ENCODE assay signal across 10 mouse cellular contexts in the genomic region with DNA sequence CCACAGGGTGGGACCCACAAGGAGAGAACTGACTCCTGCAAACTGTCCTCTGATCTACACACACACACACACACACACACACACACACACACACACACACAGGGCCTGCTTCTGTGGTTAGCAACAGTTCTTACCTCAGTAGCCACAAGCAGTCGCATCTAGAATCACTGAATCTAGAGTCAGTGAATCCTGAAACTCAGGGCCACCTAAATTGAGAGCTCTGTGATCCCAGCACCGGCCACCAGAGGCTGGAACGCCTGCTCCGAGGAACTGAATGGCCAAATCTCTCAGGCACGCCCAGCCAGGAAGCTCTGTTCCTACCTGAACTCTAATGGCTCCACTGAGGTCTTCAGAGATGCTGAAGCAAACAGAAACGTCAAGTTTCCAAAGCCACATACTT. TPM values are rescaled to one million over a fixed set of nuclear protein-coding genes. Genes with fewer than 3 reads are reported as not detected.
A peak's percentile ranks its signal among the peaks of the same experiment; 100 is the strongest.
DNase-seq lines count a peak whose midpoint lies in the region; ATAC-seq and TF ChIP-seq lines count a peak whose summit lies in the region.
"Had no signal": no experiment of that assay in that cellular context is flagged by ENCODE, and none has a peak within 500 bp of the region (broad histone marks: within the 10 kb centered on the region; RNA-seq: fewer than 3 reads in every experiment).

No protein-coding gene starts in this region.

- no peak for ATAC-seq in kidney, embryonic 16.5 days (ENCODE audit: low FRiP score, low TSS enrichment)
- peak; percentile 75 for ATAC-seq in megakaryocyte progenitor cell, adult 5-6 weeks (replicated peaks; ENCODE audit: poor library complexity)

- H3K36me3 ChIP-seq in kidney, adult 2 months (ENCODE audit: control insufficient read depth, insufficient read depth, low read length): no peaks in the 10 kb centered on the region
- H3K36me3 ChIP-seq in kidney, embryonic 16.5 days (ENCODE audit: insufficient read depth, low read length): no peaks in the 10 kb centered on the region
- H3K36me3 ChIP-seq in ES-Bruce4 (ENCODE audit: control insufficient read depth, insufficient read depth, low read length, poor library complexity, severe bottlenecking): no peaks in the 10 kb centered on the region
- H3K36me3 ChIP-seq in heart, embryonic 10.5 days: no peaks in the 10 kb centered on the region
- H3K36me3 ChIP-seq: embryonic facial prominence, embryonic 12.5 days; limb, embryonic 15.5 days had no signal

- H3K4me2 ChIP-seq in kidney, embryonic 16.5 days (replicated peaks; ENCODE audit: low read depth, low read length): no peak overlapping the region
- H3K4me2 ChIP-seq: embryonic facial prominence, embryonic 12.5 days; limb, embryonic 15.5 days had no signal

- no peak; the same call in 1 of the 2 replicates for TF ChIP-seq CTCF in kidney, adult 2 months (conservative IDR thresholded peaks at IDR 0.05; ENCODE audit: insufficient read depth, insufficient read length, low read depth, low read length)
- peak; percentile 4 for TF ChIP-seq CTCF in ES-Bruce4 (IDR thresholded peaks at IDR 0.05; ENCODE audit: low read depth, low read length)

- no peak overlapping the region for H3K9ac ChIP-seq in kidney, embryonic 16.5 days (replicated peaks; ENCODE audit: low read length)
- no peak overlapping the region for H3K9ac ChIP-seq in ES-Bruce4 (ENCODE audit: low read depth, poor library complexity, severe bottlenecking)
- H3K9ac ChIP-seq: embryonic facial prominence, embryonic 12.5 days; limb, embryonic 15.5 days had no signal

- peak; percentile 44 for DNase-seq in kidney, adult 2 months
- DNase-seq in c-Kit-positive CD71-negative TER-119-negative erythroid progenitor cells, embryonic 14.5 days (ENCODE audit: low read depth): peak; percentile 58
- DNase-seq in layer of hippocampus, adult 8-10 months (ENCODE audit: low spot score in 2 of 2): no peak
- no peak for DNase-seq in left cerebral cortex, adult 9 months (ENCODE audit: low spot score in 2 of 2)
- no peak for DNase-seq in heart, embryonic 10.5 days (ENCODE audit: low spot score)

- 0 out of 2 replicates have a peak, but pooled peaks cover 3% of the 10 kb centered on the region for H3K9me3 ChIP-seq in kidney, embryonic 16.5 days (ENCODE audit: low read length)
- no peaks in the 10 kb centered on the region for H3K9me3 ChIP-seq in ES-Bruce4 (replicated peaks; ENCODE audit: control insufficient read depth, insufficient read depth, low read length, poor library complexity, severe bottlenecking)
- H3K9me3 ChIP-seq in heart, embryonic 10.5 days: no peaks in the 10 kb centered on the region
- H3K9me3 ChIP-seq: embryonic facial prominence, embryonic 12.5 days; limb, embryonic 15.5 days had no signal

- H3K4me1 ChIP-seq in kidney, adult 2 months (ENCODE audit: control insufficient read depth, insufficient read depth, low read length): no peaks in the 10 kb centered on the region
- peaks cover 6% of the 10 kb centered on the region for H3K4me1 ChIP-seq in kidney, embryonic 16.5 days (ENCODE audit: insufficient read depth, low read length)
- no peaks in the 10 kb centered on the region for H3K4me1 ChIP-seq in ES-Bruce4 (ENCODE audit: control insufficient read depth, insufficient read depth, low read length)
- H3K4me1 ChIP-seq in heart, embryonic 10.5 days: peaks cover 1% of the 10 kb centered on the region
- H3K4me1 ChIP-seq: embryonic facial prominence, embryonic 12.5 days; limb, embryonic 15.5 days had no signal

- no peaks in the 10 kb centered on the region for H3K27me3 ChIP-seq in kidney, adult 2 months (replicated peaks; ENCODE audit: control insufficient read depth, insufficient read depth, low read length)
- no peaks in the 10 kb centered on the region for H3K27me3 ChIP-seq in kidney, embryonic 16.5 days (ENCODE audit: insufficient read depth, low read length)
- H3K27me3 ChIP-seq in ES-Bruce4 (ENCODE audit: control insufficient read depth, insufficient read depth, low read length, poor library complexity, severe bottlenecking): no peaks in the 10 kb centered on the region
- H3K27me3 ChIP-seq in heart, embryonic 10.5 days (ENCODE audit: insufficient read depth, poor library complexity, severe bottlenecking): no peaks in the 10 kb centered on the region
- H3K27me3 ChIP-seq: embryonic facial prominence, embryonic 12.5 days; limb, embryonic 15.5 days had no signal

- 37% methylated on average over 6 of the region's 6 CpGs for WGBS in kidney, adult 2 months
- WGBS in kidney, embryonic 16.5 days: 33% methylated on average over 6 of the region's 6 CpGs
- 30% methylated on average over 6 of the region's 6 CpGs for WGBS in heart, embryonic 10.5 days

- no peak for TF ChIP-seq EP300 in ES-Bruce4 (IDR thresholded peaks at IDR 0.05; ENCODE audit: insufficient read depth, low read depth, low read length)

- no peak for TF ChIP-seq POLR2A in kidney, adult 2 months (IDR thresholded peaks at IDR 0.05; ENCODE audit: low read depth, low read length)
- TF ChIP-seq POLR2A in ES-Bruce4 (IDR thresholded peaks at IDR 0.05; ENCODE audit: insufficient read depth, low read length): no peak

- no peak overlapping the region for H3K4me3 ChIP-seq in kidney, adult 2 months (ENCODE audit: insufficient read depth, low read depth, low read length)
- no peak overlapping the region for H3K4me3 ChIP-seq in kidney, embryonic 16.5 days (ENCODE audit: low read length)
- no peak overlapping the region for H3K4me3 ChIP-seq in ES-Bruce4 (ENCODE audit: low read depth, low read length)
- no peak overlapping the region for H3K4me3 ChIP-seq in heart, embryonic 10.5 days
- H3K4me3 ChIP-seq: embryonic facial prominence, embryonic 12.5 days; limb, embryonic 15.5 days had no signal

- no peak overlapping the region for H3K27ac ChIP-seq in kidney, adult 2 months (ENCODE audit: insufficient read depth, low read depth, low read length)
- H3K27ac ChIP-seq in kidney, embryonic 16.5 days (ENCODE audit: low read length): no peak overlapping the region
- no peak overlapping the region for H3K27ac ChIP-seq in ES-Bruce4 (ENCODE audit: insufficient read depth, low read length)
- no peak overlapping the region for H3K27ac ChIP-seq in heart, embryonic 10.5 days
- H3K27ac ChIP-seq: embryonic facial prominence, embryonic 12.5 days; limb, embryonic 15.5 days had no signal

RNA-seq across cellular contexts. Expression of a gene that starts 57.6 kb away (rescaled TPM):
- 26.3 and 28.4 TPM in 2 replicates for polyA plus RNA-seq in kidney, adult 2 months (2012; rRNA removed)
- polyA plus RNA-seq in kidney, embryonic 16.5 days (2015; fragmentation: Nextera tagmentation; extraction: Ambion mirVana): 33.5 and 40.4 TPM in 2 replicates
- 31.3 and 35.5 TPM in 2 replicates for polyA plus RNA-seq in ES-Bruce4 (2011; ENCODE audit: insufficient read depth, insufficient read length, low read depth, missing spikeins)
- 28.1 and 41.7 TPM in 2 replicates for total RNA-seq in megakaryocyte progenitor cell, adult 5-6 weeks (2015)
- 24.6 and 33.1 TPM in 2 replicates for total RNA-seq in megakaryocyte progenitor cell, adult 5-6 weeks (2017)
- total RNA-seq in layer of hippocampus, adult 8-10 months (2022): 10 to 100 TPM in 1 of 4 experiments, 1 to 10 TPM in 3; 4.9 to 11.0 (median 7.3) TPM
- 13.2 and 16.8 TPM in 2 replicates for polyA plus RNA-seq in heart, embryonic 10.5 days (2016; fragmentation: Nextera tagmentation; extraction: Ambion mirVana)

RNA-seq across cellular contexts. Expression of a gene that starts 59.2 kb away (rescaled TPM):
- 45.3 and 45.7 TPM in 2 replicates for polyA plus RNA-seq in kidney, adult 2 months (2012; rRNA removed)
- polyA plus RNA-seq in kidney, embryonic 16.5 days (2015; fragmentation: Nextera tagmentation; extraction: Ambion mirVana): 52.7 and 56.9 TPM in 2 replicates
- 46.8 and 47.4 TPM in 2 replicates for polyA plus RNA-seq in ES-Bruce4 (2011; ENCODE audit: insufficient read depth, insufficient read length, low read depth, missing spikeins)
- 52.9 and 58.3 TPM in 2 replicates for total RNA-seq in megakaryocyte progenitor cell, adult 5-6 weeks (2015)
- total RNA-seq in megakaryocyte progenitor cell, adult 5-6 weeks (2017): 65.1 and 74.4 TPM in 2 replicates
- total RNA-seq in layer of hippocampus, adult 8-10 months (2022): 100 to 1,000 TPM; 124 to 142 (median 137) TPM
- 66.2 and 71.7 TPM in 2 replicates for polyA plus RNA-seq in heart, embryonic 10.5 days (2016; fragmentation: Nextera tagmentation; extraction: Ambion mirVana)

RNA-seq across cellular contexts. Expression of a gene that starts 59.4 kb away (rescaled TPM):
- 91.2 and 109 TPM in 2 replicates for polyA plus RNA-seq in kidney, adult 2 months (2012; rRNA removed)
- polyA plus RNA-seq in kidney, embryonic 16.5 days (2015; fragmentation: Nextera tagmentation; extraction: Ambion mirVana): 107 and 108 TPM in 2 replicates
- polyA plus RNA-seq in ES-Bruce4 (2011; ENCODE audit: insufficient read depth, insufficient read length, low read depth, missing spikeins): 59.8 and 61.6 TPM in 2 replicates
- total RNA-seq in megakaryocyte progenitor cell, adult 5-6 weeks (2015): 0.15 TPM in 1 of 2 replicates, not detected in the other
- total RNA-seq in megakaryocyte progenitor cell, adult 5-6 weeks (2017): 0.25 TPM in 1 of 2 replicates, not detected in the other
- 10 to 100 TPM; 58.3 to 84.6 (median 74.1) TPM for total RNA-seq in layer of hippocampus, adult 8-10 months (2022)
- polyA plus RNA-seq in heart, embryonic 10.5 days (2016; fragmentation: Nextera tagmentation; extraction: Ambion mirVana): 109 and 158 TPM in 2 replicates

Comparison
In these comparisons a context has a peak if more than half of its experiments do, and no peak if none do; other contexts are left out.
1. DNase-seq: peak in kidney, adult 2 months (single experiment) and c-Kit-positive CD71-negative TER-119-negative erythroid progenitor cells, embryonic 14.5 days (single experiment); none in layer of hippocampus, adult 8-10 months (0 of 2), left cerebral cortex, adult 9 months (0 of 2) and heart, embryonic 10.5 days (single experiment).